Mouse (Mus musculus): Measurements from ENCODE around the gene Fcna.

GRCm38 (mm10) chr2:25596765-25597510 lies 30.9 kb downstream of the Fcna start:
- TF ChIP-seq POLR2A (IDR thresholded peaks at IDR 0.05; ENCODE audit: insufficient read depth, low read length), result no peak
- TF ChIP-seq CTCF (IDR thresholded peaks at IDR 0.05; ENCODE audit: low read depth, low read length), result no peak
- TF ChIP-seq EP300 (IDR thresholded peaks at IDR 0.05; ENCODE audit: insufficient read depth, low read depth, low read length), result no peak
